Mouse (Mus musculus): Measurements from ENCODE around the gene Rin3. TPM values are rescaled to one million over a fixed set of nuclear protein-coding genes. Genes with fewer than 3 reads are reported as not detected.

Gene Rin3
- total RNA-seq, 1 experiment from 2014 or later, result 218 TPM

DNA sequence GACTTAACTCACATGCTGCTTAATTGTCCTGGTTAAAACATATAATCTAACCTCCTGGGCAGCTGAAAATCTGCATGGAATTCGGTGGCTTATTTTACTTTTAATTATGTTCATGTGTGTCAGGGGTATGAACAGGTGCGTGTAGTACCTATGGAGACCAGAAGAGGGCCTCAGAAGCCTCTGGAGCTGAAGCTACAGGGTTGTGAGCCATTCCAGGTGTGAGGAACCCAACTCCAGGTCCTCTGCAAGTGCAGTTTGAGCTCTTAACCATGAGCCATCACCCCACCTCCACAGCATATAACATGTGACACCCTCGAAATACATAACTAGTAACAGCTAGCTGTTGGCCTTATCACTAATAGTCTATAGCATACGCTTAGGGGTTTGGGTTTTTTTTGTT is 109.1 kb downstream of the Rin3 start:
- ATAC-seq (ENCODE audit: extremely low read depth, insufficient number of reproducible peaks, low FRiP score, poor library complexity, severe bottlenecking), result peak; percentile 31; the same call in 1 of the 2 replicates

DNA sequence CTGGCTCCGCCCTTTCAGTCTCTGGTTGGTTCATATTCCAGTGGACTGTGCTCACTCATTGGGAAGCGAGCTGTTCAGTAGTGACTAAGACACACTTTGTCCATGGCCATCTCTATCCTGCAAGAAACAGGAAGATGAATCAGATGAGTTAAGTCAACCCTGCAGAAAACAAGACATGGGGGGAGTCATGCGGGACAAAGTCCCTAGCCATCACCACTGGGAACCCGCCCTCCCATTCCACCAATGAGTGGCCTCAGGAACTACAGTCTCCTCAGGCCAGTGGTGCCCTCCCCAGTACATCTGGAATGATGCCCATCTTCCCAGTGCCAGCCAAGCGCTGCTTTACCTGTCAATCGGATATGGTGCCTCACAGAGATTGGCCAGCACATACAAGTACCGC is 111.6 kb downstream of the Rin3 start:
- no peak for ATAC-seq (ENCODE audit: extremely low read depth, insufficient number of reproducible peaks, low FRiP score, poor library complexity, severe bottlenecking)

DNA sequence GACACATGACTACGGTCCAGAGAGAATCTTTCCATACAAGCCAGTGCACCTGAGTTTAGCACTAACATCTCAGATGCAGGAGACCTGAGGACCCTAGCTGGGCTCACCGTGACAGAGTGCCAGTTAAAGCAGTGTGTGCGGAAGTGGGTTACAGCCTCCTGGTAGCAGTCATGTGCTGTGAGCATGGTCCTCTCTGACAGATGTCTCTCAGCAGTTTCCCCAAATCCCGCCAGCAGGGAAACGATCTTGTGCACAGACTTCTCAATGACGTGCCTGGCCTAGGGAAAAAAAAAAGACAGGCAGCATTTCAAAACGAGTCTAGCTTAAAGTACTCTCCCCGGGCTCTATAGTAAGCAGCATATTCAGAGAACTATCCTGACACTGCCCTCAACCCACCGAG is 112.7 kb downstream of the Rin3 start:
- ATAC-seq (ENCODE audit: extremely low read depth, insufficient number of reproducible peaks, low FRiP score, poor library complexity, severe bottlenecking), result no peak

DNA sequence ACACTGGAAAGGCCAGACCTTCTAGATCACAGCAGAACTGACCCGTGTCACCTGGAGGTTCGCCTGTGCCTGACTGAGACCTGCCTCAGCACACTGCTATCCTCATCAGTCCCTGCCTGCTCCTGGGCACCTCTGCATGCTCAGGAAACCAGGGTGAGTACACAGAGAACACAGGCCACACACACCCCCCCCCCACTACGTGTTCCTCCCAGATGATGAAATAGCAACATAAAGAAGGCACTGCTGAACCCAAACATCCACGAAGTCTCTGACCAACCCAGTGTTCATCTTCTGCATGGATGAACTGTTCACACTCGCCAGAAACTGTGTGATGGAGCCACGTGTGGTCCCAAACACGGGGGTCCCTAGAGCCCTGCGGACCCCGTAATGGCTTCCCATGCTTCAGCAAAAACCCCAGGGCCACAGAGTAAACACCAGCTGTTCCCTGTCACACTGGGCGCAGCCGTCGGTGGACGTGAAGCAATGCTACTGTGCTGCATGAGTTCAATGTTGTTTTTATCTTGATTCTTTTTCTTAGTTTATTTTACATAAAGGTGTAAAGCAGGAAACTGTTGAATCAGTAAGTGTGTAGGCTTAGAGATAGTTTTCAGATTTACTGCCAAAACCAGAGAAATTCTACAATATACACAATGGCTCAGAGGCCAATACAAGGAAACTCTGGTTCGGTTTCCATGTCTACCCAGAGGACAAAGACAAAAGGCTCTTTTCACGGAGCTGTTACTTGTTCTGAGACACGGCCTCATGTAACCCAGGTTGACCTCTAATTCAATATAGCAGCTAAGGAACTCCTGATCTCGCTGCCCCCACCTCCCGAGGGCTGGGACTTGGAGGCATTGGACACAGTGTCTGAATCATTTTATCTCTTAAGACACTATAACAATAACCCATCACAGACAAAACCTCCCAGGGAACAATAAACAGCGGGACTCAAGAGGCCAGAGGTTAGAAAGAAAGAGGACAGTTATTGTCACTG is 113.4 kb downstream of the Rin3 start:
- no peak for ATAC-seq (ENCODE audit: extremely low read depth, insufficient number of reproducible peaks, low FRiP score, poor library complexity, severe bottlenecking)

DNA sequence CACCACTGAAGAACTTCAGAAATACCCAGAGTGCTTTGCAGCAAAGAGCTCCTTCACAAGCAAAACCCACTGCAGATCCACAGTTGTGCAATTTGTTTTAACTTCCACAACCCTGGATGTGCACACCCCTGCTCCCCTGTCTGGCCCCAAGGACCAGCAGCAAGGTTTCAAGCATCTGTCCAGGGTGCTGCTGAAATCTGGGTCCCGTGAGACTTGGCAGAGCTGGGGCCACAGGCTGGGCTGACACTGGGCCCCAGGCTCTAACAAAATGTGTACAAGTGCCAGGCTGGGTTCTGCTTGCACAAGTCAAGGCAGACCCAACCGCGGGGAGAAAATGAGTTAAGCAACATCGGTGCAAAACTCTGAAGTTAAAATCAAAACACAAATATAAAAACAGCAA is 115.7 kb downstream of the Rin3 start:
- ATAC-seq (ENCODE audit: extremely low read depth, insufficient number of reproducible peaks, low FRiP score, poor library complexity, severe bottlenecking), result no peak

DNA sequence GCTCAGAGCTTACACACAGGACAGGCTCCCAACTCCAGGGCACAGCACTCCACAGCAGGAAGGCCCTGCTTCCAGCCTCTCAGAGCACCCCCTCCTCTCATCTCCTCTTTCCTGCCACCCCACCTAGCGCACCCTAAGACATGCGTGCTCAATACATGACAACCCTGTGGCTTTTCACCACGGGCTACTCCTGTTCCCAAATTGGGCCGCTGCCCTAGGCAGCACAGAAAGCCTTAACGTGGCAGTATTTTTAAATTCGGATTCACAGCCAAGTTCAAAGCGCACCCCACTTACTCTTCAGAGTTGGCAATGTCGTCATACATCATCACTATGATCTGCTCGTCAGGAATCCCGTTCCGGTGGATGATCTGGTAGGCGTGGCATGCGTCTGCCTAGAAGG is 130.3 kb downstream of the Rin3 start:
- no peak for ATAC-seq (ENCODE audit: extremely low read depth, insufficient number of reproducible peaks, low FRiP score, poor library complexity, severe bottlenecking)

DNA sequence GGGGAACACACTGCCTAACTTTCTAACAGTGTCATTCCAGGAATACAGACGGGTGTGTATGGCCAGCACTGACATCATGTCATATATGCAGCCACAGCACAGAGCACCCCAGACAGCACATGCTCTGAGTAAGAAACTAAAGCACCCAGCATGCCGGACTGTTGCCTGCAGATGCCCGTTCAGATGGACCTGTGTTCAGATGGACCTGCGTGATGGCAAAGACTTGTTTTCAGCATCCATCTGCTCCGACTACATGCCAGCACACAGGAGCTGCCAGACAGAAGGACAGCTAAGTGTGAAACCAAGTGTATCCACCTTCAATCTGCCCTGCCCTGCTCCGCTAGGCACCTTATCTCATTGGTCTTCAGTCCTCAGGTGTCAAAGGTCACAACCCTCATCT is 131.8 kb downstream of the Rin3 start:
- ATAC-seq (ENCODE audit: extremely low read depth, insufficient number of reproducible peaks, low FRiP score, poor library complexity, severe bottlenecking), result no peak

DNA sequence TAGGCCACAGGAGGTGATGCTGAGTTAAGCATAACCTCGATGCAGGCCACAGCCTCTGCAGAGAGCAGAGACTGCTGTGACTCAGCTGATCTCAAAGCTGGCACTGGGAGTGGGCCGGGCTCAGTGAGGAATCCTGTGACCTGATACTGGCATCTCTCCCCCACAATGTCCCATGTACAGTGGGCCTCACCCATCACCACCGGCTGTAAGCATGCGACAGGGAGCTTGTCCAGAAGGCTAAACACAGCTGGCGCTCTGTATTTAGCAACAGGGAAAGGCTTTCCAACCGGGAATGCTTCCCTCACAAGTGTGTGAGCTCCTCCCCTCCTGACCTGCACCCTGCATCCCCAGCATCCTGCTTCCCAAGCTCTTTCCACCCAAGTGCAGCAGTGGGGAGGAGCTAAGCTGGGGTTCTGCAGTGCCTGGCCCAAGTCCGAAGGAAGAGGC is 133.6 kb downstream of the Rin3 start:
- no peak for ATAC-seq (ENCODE audit: extremely low read depth, insufficient number of reproducible peaks, low FRiP score, poor library complexity, severe bottlenecking)

DNA sequence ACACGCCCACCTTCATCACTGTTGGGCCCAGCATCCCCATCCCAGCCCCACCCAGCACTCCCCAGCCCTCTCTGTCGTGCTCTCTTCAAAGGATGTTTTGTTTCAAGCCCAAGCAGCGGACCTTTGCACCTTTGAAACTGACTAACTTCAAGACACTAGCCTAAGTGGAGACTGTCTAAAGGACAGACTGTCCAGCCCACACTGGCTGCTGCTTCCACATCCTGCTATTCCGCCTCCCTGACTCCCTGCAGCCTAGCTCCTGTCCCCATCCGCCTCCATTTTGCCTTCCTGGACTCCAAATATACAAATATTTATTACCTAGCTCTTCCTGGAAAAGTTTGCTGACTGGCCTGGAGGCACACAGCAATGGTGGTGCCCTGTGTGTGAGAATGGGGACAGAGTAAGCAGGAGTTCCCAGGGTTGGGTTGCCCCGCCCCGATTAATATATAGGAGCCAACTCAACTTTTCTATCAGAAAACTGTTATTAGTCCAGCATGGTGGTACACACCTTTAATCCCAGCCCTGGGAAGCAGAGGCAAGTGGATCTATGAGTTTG is 134.2 kb downstream of the Rin3 start:
- no peak for ATAC-seq (ENCODE audit: extremely low read depth, insufficient number of reproducible peaks, low FRiP score, poor library complexity, severe bottlenecking)

DNA sequence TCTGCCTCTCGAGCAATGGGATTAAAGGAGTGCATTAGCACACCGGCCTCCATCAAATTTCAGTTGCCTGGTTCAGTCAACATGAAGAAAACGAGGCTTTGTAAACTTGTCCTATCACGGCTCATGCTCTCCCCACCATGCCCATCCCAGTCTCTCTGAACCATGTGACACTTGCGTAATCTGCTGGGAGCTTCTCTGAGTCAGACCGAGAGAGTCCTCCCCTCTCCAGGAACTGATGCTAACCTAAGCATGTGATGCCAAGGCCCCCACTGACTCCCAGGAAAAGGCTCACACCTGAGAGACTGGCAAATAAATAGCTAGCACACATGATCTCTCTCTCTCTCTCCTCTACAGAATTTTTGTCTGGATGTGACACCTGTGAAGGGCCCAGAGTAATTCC is 134.9 kb downstream of the Rin3 start:
- ATAC-seq (ENCODE audit: extremely low read depth, insufficient number of reproducible peaks, low FRiP score, poor library complexity, severe bottlenecking), result no peak

DNA sequence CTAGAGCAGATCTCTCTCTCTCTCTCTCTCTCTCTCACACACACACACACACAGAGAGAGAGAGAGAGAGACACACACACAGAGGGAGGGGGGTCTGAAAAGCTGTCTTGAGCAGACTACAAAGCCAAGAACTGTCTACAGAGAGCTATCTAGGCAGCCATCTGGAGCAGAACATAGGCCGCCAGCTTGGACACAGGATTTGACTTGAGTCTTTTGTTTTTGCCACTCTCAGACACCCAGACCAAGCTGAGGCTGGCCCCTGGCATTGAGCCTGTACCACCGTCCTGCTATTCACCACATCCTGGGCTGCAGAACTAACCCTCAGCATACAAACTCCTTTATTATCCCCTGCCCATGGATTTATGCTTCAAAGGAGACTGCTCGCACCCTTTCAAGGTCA is 136.7 kb downstream of the Rin3 start:
- no peak for ATAC-seq (ENCODE audit: extremely low read depth, insufficient number of reproducible peaks, low FRiP score, poor library complexity, severe bottlenecking)

DNA sequence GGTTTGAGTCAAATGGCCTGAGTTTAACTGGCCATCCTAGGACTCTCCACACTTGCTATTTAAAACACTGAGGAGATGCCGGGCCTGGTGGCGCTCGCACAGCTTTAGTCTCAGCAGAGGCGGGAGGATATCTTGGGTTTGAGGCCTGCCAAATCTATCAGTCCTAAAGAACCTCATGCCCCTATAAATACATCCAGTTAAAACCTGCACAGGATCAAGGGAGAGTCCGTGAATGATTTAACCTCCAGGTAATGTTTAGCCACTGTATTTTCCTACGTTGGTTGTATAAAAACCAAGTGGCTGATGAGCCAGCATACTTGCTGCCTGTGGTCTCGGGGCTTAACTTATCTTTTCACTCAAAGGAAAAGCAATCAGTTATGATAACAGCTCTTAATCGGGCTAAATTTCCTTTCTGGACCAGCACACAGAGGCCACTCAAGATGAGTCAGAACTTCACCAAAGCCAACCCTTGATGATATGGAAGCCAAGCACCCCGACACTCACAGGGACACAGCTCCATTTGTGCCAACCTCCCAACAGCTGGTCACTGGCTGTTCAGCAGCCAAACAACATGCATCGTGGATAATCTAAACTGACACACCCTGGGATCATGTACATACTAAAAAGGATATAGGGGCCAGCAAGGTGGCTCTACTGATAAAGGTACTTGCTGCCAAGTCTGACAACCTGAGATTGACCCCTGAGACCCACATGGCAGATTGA is 137.5 kb downstream of the Rin3 start:
- ATAC-seq (ENCODE audit: extremely low read depth, insufficient number of reproducible peaks, low FRiP score, poor library complexity, severe bottlenecking), result no peak

DNA sequence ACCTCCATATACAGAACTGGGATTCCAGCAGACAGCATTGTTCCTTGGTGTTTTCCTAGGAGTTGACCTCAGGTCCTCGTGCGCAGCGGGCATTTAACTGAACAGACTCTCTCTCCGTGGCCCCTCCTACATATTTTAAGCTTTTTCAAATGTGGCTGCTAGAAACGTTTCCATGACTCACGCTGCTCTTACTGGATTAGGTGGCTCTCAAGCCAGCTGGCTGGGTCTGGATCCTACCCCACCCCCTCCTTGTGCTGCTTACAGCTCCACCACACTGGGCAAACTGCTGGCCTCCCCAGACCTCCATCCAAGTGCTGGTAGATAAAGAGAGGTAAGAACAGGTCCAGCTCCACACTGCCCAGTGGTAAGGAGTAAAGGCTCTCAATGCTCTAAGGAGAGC is 139.2 kb downstream of the Rin3 start:
- ATAC-seq (ENCODE audit: extremely low read depth, insufficient number of reproducible peaks, low FRiP score, poor library complexity, severe bottlenecking), result 0 out of 2 replicates have a peak, but pooled peaks have one; percentile 6

DNA sequence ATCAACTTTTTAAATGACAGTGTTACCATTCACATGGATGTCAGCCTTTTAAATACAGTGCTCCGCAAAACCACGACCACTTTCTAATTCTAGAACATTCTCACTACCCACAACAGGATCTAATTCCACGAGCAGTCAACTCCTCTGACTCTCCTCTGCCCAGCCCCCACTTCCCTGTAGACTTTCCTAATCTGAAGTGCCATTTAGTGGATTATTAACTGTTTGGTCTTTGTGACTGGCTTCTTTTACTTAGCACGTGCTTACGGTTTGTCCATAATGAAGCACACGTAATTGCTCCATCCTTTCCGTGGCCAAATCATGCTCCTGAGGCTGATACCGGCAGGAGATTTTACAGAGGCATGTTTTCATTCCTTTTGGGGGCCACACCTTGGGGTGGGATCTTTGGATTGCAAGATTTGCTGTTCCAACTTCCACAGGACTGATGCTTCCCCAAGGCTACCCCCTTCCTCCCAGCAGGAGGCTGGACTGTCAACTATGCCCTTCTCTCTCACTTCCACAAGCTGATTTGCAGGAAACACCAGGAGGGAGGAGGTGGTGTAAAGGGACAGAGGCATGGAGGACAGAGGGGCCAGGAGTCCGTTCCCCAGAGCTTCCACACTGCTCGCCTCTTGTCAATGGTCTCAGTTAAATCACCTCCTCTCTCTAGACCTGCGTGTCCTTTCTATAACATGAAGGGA is 139.9 kb downstream of the Rin3 start:
- no peak for ATAC-seq (ENCODE audit: extremely low read depth, insufficient number of reproducible peaks, low FRiP score, poor library complexity, severe bottlenecking)

DNA sequence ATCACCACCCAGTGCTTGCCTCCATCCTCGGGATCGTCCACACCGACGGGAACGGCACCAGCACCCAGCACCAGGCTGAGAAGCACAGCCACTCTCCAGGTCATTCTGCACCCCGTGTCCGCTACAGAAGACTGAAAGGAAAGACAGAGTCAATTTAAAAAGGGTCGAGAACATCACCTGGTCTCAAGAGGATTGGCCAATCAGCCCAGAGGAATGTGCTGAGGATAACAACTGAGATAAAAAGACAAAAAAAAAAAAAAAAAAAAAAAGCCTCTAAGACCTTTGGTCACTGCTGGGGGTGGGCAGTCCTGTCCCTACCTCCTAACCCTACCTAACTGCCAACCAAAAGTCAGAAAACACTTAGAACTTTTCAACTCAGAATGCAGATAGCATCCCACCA is 140.8 kb downstream of the Rin3 start:
- no peak for ATAC-seq (ENCODE audit: extremely low read depth, insufficient number of reproducible peaks, low FRiP score, poor library complexity, severe bottlenecking)

DNA sequence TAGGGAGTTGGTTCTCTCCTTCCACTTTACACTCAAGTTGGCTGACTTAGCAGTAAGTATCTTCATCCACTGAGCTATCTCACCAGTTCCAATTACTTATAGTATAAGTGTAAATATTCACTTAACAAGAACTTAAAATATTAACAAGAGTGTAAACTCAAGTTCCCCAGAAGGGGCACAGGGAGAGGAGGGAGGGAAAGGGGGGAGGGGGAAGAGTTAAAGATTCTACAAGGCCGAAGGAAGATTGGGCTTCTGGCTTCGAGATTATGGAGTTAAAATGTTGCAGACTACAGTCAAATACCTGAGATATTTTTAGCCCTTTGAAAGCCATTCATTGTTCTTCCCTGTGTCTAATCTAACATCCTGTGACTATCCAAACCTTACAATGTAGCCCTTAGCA is 141.6 kb downstream of the Rin3 start:
- no peak for ATAC-seq (ENCODE audit: extremely low read depth, insufficient number of reproducible peaks, low FRiP score, poor library complexity, severe bottlenecking)

DNA sequence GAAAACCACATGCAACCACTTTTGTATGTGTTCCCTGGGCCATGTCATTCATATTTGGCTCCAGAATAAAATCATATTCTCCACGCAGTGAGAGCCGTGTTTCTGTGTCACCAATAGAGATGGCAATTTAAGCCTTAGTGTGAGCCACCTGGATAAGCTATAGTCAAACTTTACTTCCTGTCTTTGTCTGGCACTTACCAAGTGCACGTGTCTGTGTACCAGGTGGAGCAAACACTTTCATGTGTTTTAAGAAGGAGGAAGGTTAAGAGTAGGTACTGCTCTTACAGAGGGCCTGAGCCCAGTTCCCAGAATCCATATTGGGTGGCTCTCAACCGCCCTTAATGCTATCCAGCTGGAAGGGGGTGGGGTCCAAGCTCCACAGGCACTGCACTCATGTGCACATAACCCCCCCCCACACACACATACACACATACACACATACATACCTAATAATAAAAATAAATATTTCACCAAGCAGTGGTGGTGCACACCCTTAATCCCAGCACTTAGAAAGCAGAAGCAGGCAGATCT is 142.3 kb downstream of the Rin3 start:
- no peak for ATAC-seq (ENCODE audit: extremely low read depth, insufficient number of reproducible peaks, low FRiP score, poor library complexity, severe bottlenecking)

DNA sequence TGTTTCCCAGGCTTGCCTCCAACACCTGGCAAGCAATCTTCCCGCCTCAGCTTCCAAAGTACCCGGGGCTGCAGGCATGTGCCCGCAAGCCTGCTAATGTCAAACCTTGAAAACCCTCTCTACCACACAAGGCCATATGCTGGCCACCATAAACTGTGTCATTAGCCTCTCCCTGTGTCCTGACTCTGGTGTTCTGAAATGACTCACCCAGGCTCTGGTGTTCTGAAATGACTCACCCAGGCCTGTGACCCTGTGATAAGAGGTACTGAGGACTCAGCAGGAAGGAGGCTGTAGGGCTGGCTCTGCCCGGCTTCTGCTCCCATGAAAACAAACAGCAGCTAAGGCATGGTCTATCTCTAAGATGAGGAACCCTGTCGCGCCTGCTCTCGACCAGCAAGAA is 143.4 kb downstream of the Rin3 start:
- ATAC-seq (ENCODE audit: extremely low read depth, insufficient number of reproducible peaks, low FRiP score, poor library complexity, severe bottlenecking), result no peak

DNA sequence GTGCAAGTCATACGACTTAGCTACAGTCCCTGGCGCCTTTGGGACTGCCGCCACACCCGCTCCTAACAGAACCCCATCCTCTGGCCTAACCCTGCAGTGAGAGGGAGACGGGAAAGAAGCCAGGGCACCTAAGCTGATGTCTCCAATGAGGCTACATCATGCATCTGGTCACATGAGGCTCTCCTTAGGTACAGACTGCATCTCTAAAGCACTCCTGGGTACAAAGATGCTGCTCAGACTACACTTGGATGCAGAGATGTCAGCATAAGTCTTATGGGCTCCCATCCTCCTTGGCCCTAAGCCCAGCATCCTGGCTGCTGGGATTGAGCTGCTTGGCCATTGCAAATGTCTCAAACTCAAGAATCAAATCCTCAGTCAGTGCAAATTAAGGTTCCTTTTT is 146.8 kb downstream of the Rin3 start:
- ATAC-seq (ENCODE audit: extremely low read depth, insufficient number of reproducible peaks, low FRiP score, poor library complexity, severe bottlenecking), result no peak

All from neutrophil, adult 5-6 weeks (primary cell).